Mouse (Mus musculus) heart, embryonic 12.5 days (tissue): ENCODE data around the gene Kalrn. TPM values are rescaled to one million over a fixed set of nuclear protein-coding genes. Genes with fewer than 3 reads are reported as not detected.

ENCODE experiments used
- ATAC-seq: fragments of 200-750 bp; cut with Nextera tagmentation; 2 replicates; pipeline ENCODE4 v1.8.0; 2017; ENCODE audit warnings: moderate TSS enrichment, moderate library complexity; ENCODE audit not compliant: insufficient number of reproducible peaks, low FRiP score
- H3K27ac ChIP-seq: fragments of 300-500 bp; sonication (generic); 2 replicates; pipeline ENCODE4 v1.5.1; 2016; ENCODE audit warnings: mild to moderate bottlenecking, moderate library complexity; ENCODE audit not compliant: poor library complexity, severe bottlenecking
- H3K27me3 ChIP-seq: fragments of 300-500 bp; sonication (generic); replicated peaks from 2 replicates; pipeline ENCODE4 v1.6.1; 2016; ENCODE audit warnings: mild to moderate bottlenecking, moderate library complexity
- H3K36me3 ChIP-seq: fragments of 300-500 bp; sonication (generic); 2 replicates; pipeline ENCODE4 v1.6.1; 2016; ENCODE audit warnings: mild to moderate bottlenecking, moderate library complexity
- H3K4me1 ChIP-seq: fragments of 300-500 bp; sonication (generic); replicated peaks from 2 replicates; pipeline ENCODE4 v1.6.1; 2016; ENCODE audit warnings: mild to moderate bottlenecking
- H3K4me2 ChIP-seq: fragments of 300-500 bp; sonication (generic); 2 replicates; pipeline ENCODE4 v1.6.1; 2016; ENCODE audit warnings: mild to moderate bottlenecking, moderate library complexity
- H3K4me3 ChIP-seq: fragments of 300-500 bp; sonication (generic); 2 replicates; pipeline ENCODE4 v1.5.1; 2016; ENCODE audit warnings: mild to moderate bottlenecking
- H3K9ac ChIP-seq: fragments of 300-500 bp; sonication (generic); 2 replicates; pipeline ENCODE4 v1.6.1; 2016; ENCODE audit warnings: mild to moderate bottlenecking, moderate library complexity
- H3K9me3 ChIP-seq: fragments of 300-500 bp; sonication (generic); replicated peaks from 2 replicates; pipeline ENCODE4 v1.6.1; 2016; ENCODE audit warnings: mild to moderate bottlenecking, moderate library complexity
- WGBS: fragments of 180-500 bp; shearing (Covaris S2); methylation state at CpG from one replicate; pipeline ENCODE4 v1.1.7; 2016; 5-methylcytosine and 5-hydroxymethylcytosine counted together
- polyA plus RNA-seq: library from polyadenylated mRNA; unstranded; fragments of >200 nt; fragmentation: Nextera tagmentation; extraction: Ambion mirVana; gene quantifications from 2 replicates; pipeline ENCODE4 v1.2.1, GENCODE M21; 2016

Kalrn gene
- polyA plus RNA-seq, 1 experiment from 2014 or later: 29.3 TPM

- ATAC-seq: no peak
- Histone ChIP-seq H3K9me3 (no peaks in the 10 kb centered on the region), H3K27me3 (no peaks in the 10 kb centered on the region), H3K4me3 (no peak overlapping the region), H3K9ac (no peak overlapping the region), H3K4me1 (peaks cover 44% of the 10 kb centered on the region), H3K27ac (peak overlapping the region; percentile 70), H3K36me3 (no peaks in the 10 kb centered on the region), H3K4me2 (no peak overlapping the region)
- 68% methylated on average over 8 of the region's 8 CpGs for WGBS
Observed at GRCm38 (mm10) chr16:34440019-34440615, 133.2 kb downstream of the Kalrn start.

GRCm38 (mm10) chr16:34430131-34430530 is 143.2 kb downstream of the Kalrn start:
- Histone ChIP-seq H3K9ac (no peak overlapping the region), H3K27me3 (no peaks in the 10 kb centered on the region), H3K4me1 (peaks cover 15% of the 10 kb centered on the region), H3K4me2 (no peak overlapping the region), H3K27ac (no peak overlapping the region), H3K9me3 (no peaks in the 10 kb centered on the region), H3K36me3 (no peaks in the 10 kb centered on the region), H3K4me3 (no peak overlapping the region)
- no peak for ATAC-seq
- WGBS: 82% methylated on average over 5 of the region's 5 CpGs

- H3K36me3 ChIP-seq: no peaks in the 10 kb centered on the region
- no peak overlapping the region for H3K4me3 ChIP-seq
- H3K27ac ChIP-seq: no peak overlapping the region
- no peak overlapping the region for H3K4me2 ChIP-seq
- H3K4me1 ChIP-seq: peaks cover 19% of the 10 kb centered on the region
- H3K9me3 ChIP-seq: no peaks in the 10 kb centered on the region
- 69% methylated on average over 5 of the region's 5 CpGs for WGBS
- H3K27me3 ChIP-seq: no peaks in the 10 kb centered on the region
- H3K9ac ChIP-seq: no peak overlapping the region
- ATAC-seq: no peak
Observed at GRCm38 (mm10) chr16:34427654-34428053, 145.7 kb downstream of the Kalrn start.

- H3K4me2 ChIP-seq: peak overlapping the region; percentile 14; the same call in 1 of the 2 replicates
Observed at GRCm38 (mm10) chr16:34421473-34421872, 151.9 kb downstream of the Kalrn start.

GRCm38 (mm10) chr16:34417966-34418365 is 155.4 kb downstream of the Kalrn start:
- H3K4me2 ChIP-seq: no peak overlapping the region
- H3K9me3 ChIP-seq: no peaks in the 10 kb centered on the region
- no peak for ATAC-seq
- no peak overlapping the region for H3K27ac ChIP-seq
- WGBS: 61% methylated on average over 3 of the region's 3 CpGs
- no peaks in the 10 kb centered on the region for H3K27me3 ChIP-seq
- H3K4me1 ChIP-seq: peaks cover 48% of the 10 kb centered on the region
- H3K4me3 ChIP-seq: no peak overlapping the region
- no peak overlapping the region for H3K9ac ChIP-seq
- no peaks in the 10 kb centered on the region for H3K36me3 ChIP-seq

More at GRCm38 (mm10) chr16:34421473-34421872, 151.9 kb downstream of the Kalrn start:
- no peaks in the 10 kb centered on the region for H3K36me3 ChIP-seq
- 15% methylated on average over 6 of the region's 6 CpGs for WGBS
- peak overlapping the region; percentile 76 for H3K27ac ChIP-seq
- H3K9me3 ChIP-seq: no peaks in the 10 kb centered on the region
- H3K4me3 ChIP-seq: no peak overlapping the region
- H3K9ac ChIP-seq: no peak overlapping the region
- H3K4me1 ChIP-seq: peaks cover 40% of the 10 kb centered on the region
- H3K27me3 ChIP-seq: no peaks in the 10 kb centered on the region
- peak; percentile 63; the same call in 1 of the 2 replicates for ATAC-seq

- no peak overlapping the region for H3K4me2 ChIP-seq
- no peaks in the 10 kb centered on the region for H3K9me3 ChIP-seq
- no peak overlapping the region for H3K9ac ChIP-seq
- no peak overlapping the region for H3K27ac ChIP-seq
- H3K4me3 ChIP-seq: no peak overlapping the region
- WGBS: 87% methylated on average over 3 of the region's 3 CpGs
- peaks cover 45% of the 10 kb centered on the region for H3K4me1 ChIP-seq
- no peak for ATAC-seq
- H3K36me3 ChIP-seq: no peaks in the 10 kb centered on the region
- no peaks in the 10 kb centered on the region for H3K27me3 ChIP-seq
Observed at GRCm38 (mm10) chr16:34417383-34417782, 155.9 kb downstream of the Kalrn start.

- no peak for ATAC-seq
- H3K9ac ChIP-seq: no peak overlapping the region
- 56% methylated on average over 7 of the region's 7 CpGs for WGBS
Observed at GRCm38 (mm10) chr16:34414581-34414980, 158.8 kb downstream of the Kalrn start.

GRCm38 (mm10) chr16:34413868-34414333 is 159.4 kb downstream of the Kalrn start:
- Histone ChIP-seq H3K9ac (no peak overlapping the region), H3K27me3 (no peaks in the 10 kb centered on the region), H3K4me3 (no peak overlapping the region), H3K27ac (peak overlapping the region; percentile 25; the same call in 1 of the 2 replicates), H3K36me3 (no peaks in the 10 kb centered on the region), H3K4me2 (peak overlapping the region; percentile 11; the same call in 1 of the 2 replicates), H3K9me3 (no peaks in the 10 kb centered on the region), H3K4me1 (peaks cover 23% of the 10 kb centered on the region)
- no peak for ATAC-seq
- 35% methylated on average over 10 of the region's 10 CpGs for WGBS

More at GRCm38 (mm10) chr16:34414581-34414980, 158.8 kb downstream of the Kalrn start:
- no peaks in the 10 kb centered on the region for H3K9me3 ChIP-seq
- H3K4me1 ChIP-seq: peaks cover 23% of the 10 kb centered on the region
- H3K27ac ChIP-seq: peak overlapping the region; percentile 25; the same call in 1 of the 2 replicates
- no peaks in the 10 kb centered on the region for H3K27me3 ChIP-seq
- no peaks in the 10 kb centered on the region for H3K36me3 ChIP-seq
- H3K4me2 ChIP-seq: no peak overlapping the region
- no peak overlapping the region for H3K4me3 ChIP-seq

- H3K9ac ChIP-seq: no peak overlapping the region
- ATAC-seq: no peak
- 68% methylated on average over 8 of the region's 8 CpGs for WGBS
- H3K4me2 ChIP-seq: no peak overlapping the region
- H3K27me3 ChIP-seq: no peaks in the 10 kb centered on the region
- no peaks in the 10 kb centered on the region for H3K36me3 ChIP-seq
- no peak overlapping the region for H3K27ac ChIP-seq
- no peak overlapping the region for H3K4me3 ChIP-seq
- peaks cover 7% of the 10 kb centered on the region for H3K4me1 ChIP-seq
- no peaks in the 10 kb centered on the region for H3K9me3 ChIP-seq
Observed at GRCm38 (mm10) chr16:34407036-34407435, 166.3 kb downstream of the Kalrn start.

- no peak for ATAC-seq
- Histone ChIP-seq H3K27ac (no peak overlapping the region), H3K9ac (no peak overlapping the region), H3K36me3 (no peaks in the 10 kb centered on the region), H3K27me3 (no peaks in the 10 kb centered on the region), H3K4me1 (peaks cover 7% of the 10 kb centered on the region), H3K4me3 (no peak overlapping the region), H3K4me2 (no peak overlapping the region), H3K9me3 (no peaks in the 10 kb centered on the region)
- WGBS: 35% methylated on average over 5 of the region's 5 CpGs
Observed at GRCm38 (mm10) chr16:34405094-34405493, 168.2 kb downstream of the Kalrn start.

- Histone ChIP-seq H3K27ac (no peak overlapping the region), H3K27me3 (no peaks in the 10 kb centered on the region), H3K9ac (no peak overlapping the region), H3K4me2 (no peak overlapping the region), H3K4me1 (peaks cover 7% of the 10 kb centered on the region), H3K4me3 (no peak overlapping the region), H3K36me3 (no peaks in the 10 kb centered on the region), H3K9me3 (no peaks in the 10 kb centered on the region)
- WGBS: 75% methylated on average over 1 of the region's 1 CpGs
- no peak for ATAC-seq
Observed at GRCm38 (mm10) chr16:34401216-34401615, 172.1 kb downstream of the Kalrn start.
